Mouse (Mus musculus): ENCODE results near the gene Tmem43.

GRCm38 (mm10) chr6:91533359-91533758, 59.9 kb downstream of the Tmem43 start:
- no peak for TF ChIP-seq CTCF (IDR thresholded peaks at IDR 0.05; ENCODE audit: low read depth)
- no peak for TF ChIP-seq EP300 (optimal IDR thresholded peaks at IDR 0.05)

All from stomach, postnatal 0 days (tissue).